Mouse (Mus musculus) gastrocnemius, adult 18-20 months (tissue): ENCODE results near the gene Syndig1. TPM values are rescaled to one million over a fixed set of nuclear protein-coding genes. Genes with fewer than 3 reads are reported as not detected.

Experiments used
- DNase-seq: peaks from one replicate; pipeline ENCODE4 v3.0.0; 2021; ENCODE audit warnings: low spot score
- total RNA-seq, 2 experiments: library from RNA; stranded (reverse); gene quantifications; 2 replicates each; pipeline ENCODE4 v1.2.3; 2021

Gene Syndig1
- total RNA-seq, 2 experiments from 2014 or later: not detected

DNA sequence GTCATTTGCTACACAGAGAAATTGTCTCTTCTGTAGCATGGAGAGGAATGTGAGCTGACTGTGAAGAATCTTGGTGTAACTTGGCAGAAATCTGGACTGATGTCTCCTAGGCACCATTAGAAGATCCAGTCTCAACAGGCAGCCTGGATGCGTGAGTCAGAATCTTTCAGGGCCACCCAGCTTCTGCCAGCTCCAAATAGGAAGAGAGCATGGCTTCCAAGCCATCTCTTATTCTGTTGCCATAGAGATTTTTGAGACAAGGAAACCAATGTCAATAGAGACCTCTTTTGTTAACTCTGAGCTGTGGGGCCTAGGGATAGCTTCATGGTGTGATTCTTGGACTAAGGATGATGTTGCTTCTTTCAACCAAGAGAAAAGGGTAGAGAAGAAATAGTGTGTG is 151.4 kb downstream of the Syndig1 start:
- no peak for DNase-seq

- no peak for DNase-seq
Measured at GRCm38 (mm10) chr2:149982466-149982865, 153.5 kb downstream of the Syndig1 start.

DNA sequence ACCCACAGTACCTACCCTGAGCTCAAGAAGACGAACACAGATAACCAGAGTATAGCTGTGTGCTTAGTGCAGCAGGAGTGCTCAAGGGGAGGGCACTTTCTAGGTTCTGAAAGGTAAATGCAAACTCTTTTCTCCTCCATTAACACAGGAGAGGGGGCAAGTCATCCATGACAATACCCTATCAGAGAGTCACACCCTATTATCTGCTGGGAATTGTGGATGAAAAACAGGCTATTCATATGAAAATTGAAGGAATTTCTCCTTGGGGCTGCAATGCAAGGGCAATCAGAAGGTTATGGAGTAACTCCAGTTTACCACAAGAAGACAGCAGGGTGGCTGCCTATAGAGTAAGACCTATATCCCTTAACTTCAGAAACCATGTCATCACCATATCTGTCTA is 154.1 kb downstream of the Syndig1 start:
- no peak for DNase-seq

DNA sequence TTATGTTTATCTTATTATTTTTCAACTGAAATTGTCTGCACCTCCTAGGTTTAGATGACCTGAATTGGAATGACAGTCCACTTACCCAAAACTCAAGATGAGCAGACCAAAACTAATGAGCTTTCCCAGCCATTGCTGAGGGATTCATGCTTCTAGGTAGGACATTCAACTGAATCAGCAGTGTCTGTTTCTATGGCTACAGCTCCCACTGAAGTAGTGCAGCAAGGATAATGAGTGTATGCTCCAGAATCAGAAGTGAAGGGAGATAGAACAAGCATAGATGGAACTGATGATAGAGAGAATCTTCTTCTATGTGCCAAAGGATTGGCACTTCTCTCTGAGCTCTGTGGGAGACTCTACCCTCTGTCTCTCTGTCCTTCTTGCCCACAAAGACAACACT is 158.6 kb downstream of the Syndig1 start:
- no peak for DNase-seq

GRCm38 (mm10) chr2:149991506-149991905 is 162.5 kb downstream of the Syndig1 start:
- DNase-seq: no peak

DNA sequence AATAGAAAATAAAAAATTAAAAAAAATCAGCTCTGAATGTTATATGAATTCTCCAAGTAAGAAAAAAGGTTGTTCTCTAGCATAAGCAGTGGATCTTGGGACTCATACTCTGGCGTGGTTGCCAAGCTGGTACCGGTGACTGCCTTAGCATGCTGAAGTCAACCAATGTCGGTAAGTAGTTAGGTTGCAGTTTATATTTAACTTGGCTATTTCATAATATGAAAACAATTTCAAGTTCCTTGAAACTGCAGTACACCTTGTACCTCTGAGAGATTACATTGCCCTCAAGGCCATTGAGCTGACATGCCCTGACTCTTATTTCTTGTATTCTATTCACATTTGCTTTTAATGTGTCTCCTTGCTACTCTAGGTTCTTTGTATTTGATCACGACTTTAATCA is 163.9 kb downstream of the Syndig1 start:
- no peak for DNase-seq

DNA sequence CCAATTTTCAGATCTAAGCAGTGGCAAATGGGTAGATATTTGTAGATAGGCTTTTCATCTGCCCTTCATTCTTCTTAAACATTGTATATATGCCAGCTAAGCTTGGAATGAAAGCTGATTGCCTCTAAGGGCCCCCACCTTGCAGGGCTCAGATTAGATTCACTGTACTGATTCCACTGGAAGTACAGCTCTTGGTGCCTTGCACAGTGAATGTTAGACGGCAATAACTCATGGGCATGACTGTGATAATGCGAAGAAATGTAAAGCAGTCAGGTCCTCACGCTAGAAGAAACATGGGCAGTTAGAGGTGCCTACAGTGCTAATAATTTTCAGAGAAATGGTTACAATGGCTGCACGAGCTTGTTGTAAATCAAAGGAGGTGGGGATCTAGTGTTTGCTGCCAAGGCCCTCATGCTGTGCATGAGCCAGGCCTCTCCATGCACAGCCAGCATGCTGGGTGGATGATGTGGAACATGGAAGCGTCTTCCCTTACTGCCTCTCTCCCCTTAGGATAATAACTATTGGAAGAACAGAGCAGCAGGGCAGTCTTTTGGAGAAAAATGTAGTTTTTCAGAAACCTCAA is 167.5 kb downstream of the Syndig1 start:
- DNase-seq: no peak

- DNase-seq: no peak
Measured at GRCm38 (mm10) chr2:149997657-149998056, 168.6 kb downstream of the Syndig1 start.

DNA sequence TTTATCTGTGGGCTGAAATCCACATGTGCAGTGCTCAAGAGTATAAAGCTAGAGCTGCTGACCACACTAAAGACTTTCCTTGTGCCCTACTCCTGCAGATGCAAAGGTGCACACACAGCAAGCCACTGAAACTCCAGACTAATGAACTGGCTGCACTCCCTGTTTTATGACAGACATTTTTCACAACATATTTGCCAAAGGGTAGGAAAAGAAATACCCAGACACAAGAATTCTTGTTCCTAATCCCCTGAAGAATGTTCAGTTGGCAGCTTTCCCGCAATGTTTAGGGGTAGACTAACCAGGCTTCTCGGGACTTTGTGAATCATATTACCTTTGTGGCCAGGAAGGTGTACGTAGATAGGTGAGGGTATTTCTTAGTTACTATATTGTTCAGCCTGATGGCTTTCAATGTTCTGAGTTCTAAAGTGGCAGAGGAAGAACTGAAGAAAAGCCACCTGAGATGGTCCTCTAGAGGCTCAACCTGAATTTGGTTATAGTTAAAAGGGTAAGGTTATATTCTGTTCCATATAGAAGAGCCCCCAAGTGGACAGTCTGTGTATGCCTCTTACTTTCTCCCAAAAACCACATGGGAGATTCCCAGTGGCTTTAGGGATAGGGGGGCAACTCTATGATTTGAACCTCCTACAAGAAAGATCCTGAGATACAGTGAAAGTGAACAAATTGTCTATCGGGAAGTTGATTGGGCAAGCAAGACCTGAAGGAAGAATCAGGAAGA is 169.5 kb downstream of the Syndig1 start:
- DNase-seq: no peak

GRCm38 (mm10) chr2:150000564-150000963 is 171.6 kb downstream of the Syndig1 start:
- DNase-seq: no peak

GRCm38 (mm10) chr2:150003499-150003898 is 174.5 kb downstream of the Syndig1 start:
- no peak for DNase-seq

DNA sequence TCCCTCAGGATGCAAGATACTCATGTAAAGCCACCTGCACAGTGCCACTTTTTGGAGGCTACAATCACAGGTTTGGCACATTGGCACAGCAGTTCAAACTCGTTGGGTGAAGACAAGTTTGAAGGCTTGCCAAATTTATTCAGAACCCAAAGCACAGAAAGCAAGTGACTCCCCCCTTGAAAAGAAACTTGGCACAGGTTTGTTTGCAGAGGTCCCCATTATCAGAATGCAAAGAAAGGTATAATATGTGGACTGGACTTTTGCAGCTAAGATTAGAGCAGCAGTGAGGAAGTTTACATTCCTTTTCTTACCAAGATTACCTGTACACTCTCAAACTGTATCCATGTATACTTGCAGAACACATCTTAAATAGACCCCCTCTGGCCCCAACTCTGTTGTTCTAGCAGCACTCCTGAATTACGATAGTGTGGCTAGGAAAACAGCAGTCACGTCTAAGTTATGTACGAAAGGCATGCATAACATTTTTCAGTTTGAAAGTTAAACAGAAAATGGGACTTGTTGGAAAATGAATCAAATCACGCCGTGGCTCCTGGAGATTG is 183.9 kb downstream of the Syndig1 start:
- DNase-seq: no peak

DNA sequence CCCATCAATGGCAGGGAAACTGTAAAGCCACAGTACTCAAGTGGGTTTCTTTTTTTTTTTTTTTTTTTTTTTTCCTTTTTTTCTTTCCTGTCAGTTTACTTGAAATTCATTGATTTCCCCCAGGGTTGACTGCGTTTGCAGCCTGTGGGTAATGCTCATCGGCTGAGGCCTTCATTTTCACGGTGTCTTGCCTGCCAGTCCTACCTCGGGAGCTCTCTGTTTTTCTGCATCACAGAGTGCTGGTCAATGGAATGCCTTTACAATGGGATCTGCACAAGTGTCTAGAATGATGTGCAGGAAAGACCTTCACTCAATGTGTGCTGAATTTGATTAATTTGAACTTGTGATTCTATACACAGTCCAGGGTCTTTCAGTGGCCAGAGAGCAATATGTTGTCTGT is 184.8 kb downstream of the Syndig1 start:
- no peak for DNase-seq

DNA sequence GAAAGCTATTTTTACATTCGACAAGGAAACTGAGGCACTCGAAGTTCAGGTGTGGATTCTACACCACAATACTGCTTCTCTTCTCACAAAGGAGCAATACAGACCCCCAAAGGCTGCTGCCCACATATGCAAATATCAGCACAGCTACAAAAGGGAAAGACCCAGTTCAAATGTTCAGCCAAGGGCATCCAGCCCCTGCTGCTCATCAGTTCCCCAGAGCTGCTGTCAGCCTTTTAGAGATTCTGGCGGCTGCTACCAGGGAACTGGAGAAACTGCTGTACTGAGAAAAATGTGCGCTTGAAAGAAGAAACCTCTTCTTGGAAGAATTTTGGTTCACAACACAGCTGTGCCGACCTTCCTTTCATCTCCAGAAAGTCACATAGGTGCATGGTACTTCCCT is 187.3 kb downstream of the Syndig1 start:
- DNase-seq: no peak

GRCm38 (mm10) chr2:150020706-150021105 is 191.7 kb downstream of the Syndig1 start:
- DNase-seq: no peak

DNA sequence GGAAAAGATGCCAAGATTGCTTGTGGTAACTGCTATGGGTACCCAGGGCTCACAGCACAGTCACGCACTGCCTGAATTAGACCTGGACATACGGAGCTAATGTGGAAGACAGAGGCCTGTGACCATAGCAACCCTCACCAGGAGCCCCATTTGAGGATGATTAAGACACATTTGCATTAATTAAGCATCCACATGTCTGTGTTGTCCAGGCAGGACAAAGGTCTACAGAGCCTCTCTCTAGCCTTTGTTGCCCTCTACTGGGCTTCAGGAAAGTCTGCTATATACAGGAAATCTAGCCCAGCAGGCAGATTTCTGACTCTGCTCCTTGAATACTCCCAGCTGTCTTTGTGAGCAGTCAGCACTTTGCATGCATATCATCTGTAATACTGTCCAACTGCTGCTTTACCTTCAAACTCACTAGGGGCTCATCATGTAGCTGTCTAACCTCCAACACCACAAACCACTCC is 194.9 kb downstream of the Syndig1 start:
- DNase-seq: no peak

GRCm38 (mm10) chr2:150043531-150043930 is 214.5 kb downstream of the Syndig1 start:
- no peak for DNase-seq

Other genes with a start within 250 kb of the Syndig1 start
- gene C530025M09Rik, start 2.0 kb downstream of the Syndig1 start, total RNA-seq: not detected